Mouse (Mus musculus) E14TG2a.4 (cell line): Measurements from ENCODE around the gene Trem2.
A peak's percentile ranks its signal among the peaks of the same experiment; 100 is the strongest.

ENCODE experiments used
- CTCF ChIP-seq: conservative IDR thresholded peaks from 2 replicates; pipeline ENCODE4 v1.5.1; 2014; ENCODE audit warnings: low read length
- POU5F1 ChIP-seq: IDR thresholded peaks from 2 replicates; pipeline ENCODE4 v1.6.1; 2014; ENCODE audit warnings: low read length, borderline replicate concordance

DNA sequence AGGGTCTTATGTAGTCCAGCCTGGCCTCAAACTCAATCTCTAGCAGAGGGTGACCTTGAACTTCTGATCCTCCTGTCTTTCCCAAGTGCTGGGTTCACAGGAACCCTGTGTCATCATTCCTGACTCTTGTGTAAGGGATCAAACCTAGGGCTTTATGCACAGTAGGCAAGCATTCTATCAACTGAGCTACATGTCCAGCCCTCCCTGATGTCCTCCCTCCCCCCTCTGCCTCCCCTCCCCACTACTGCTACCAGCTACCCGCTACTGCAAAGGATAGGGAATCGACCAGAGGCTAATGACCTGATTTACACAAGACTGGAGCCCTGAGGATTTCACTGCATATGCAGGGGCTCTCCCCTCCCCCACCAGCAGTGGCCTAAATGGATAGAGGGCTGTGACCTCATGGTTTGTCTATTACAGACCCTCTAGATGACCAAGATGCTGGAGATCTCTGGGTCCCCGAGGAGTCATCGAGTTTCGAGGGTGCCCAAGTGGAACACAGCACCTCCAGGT is 4.5 kb downstream of the Trem2 start:
- no peak for TF ChIP-seq CTCF
- peak; percentile 63; the same call in 1 of the 2 replicates for TF ChIP-seq POU5F1
